Mouse (Mus musculus): ENCODE results near the gene Gm13040. TPM values are rescaled to one million over a fixed set of nuclear protein-coding genes. Genes with fewer than 3 reads are reported as not detected.
"Not testable (repeated sequence)": the region's sequence is repeated elsewhere in the genome, so short reads cannot be mapped to it uniquely, and the experiment has no call there.

Gene Gm13040
- total RNA-seq (2021) = not detected
- long read RNA-seq, experiment 1 = 0 reads
- long read RNA-seq, experiment 2 = 0 reads

DNA sequence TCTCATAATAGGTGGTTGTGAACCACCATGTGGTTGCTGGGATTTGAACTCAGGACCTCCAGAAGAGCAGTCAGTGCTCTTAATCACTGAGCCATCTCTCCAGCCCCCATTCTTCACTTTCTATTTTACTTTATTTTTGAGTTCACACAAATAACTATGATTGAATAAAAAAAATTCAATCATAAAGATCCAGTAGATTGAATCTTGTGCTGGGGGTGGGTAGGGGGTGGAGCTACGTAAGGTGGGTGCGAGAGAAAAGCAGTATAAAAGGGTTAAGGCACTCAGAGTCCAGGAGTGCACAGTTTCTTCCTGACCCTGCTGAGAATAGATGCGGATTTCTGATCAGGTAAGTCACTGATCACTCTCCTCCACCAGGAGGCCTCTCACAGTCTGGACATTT is at the start of gene Gm13040:
Gene Gm13040 (plus strand): TSS at position 301 of the 400 bp plus-strand sequence.
- H3K4me3 ChIP-seq; H3K27ac ChIP-seq; DNase-seq (ENCODE audit: extremely low spot score in 1 of 2, low spot score in 2 of 2); intact Hi-C loops (cut with DNase I): not testable (repeated sequence)

- H3K4me3 ChIP-seq = no peak within 1 kb of the TSS
- no peak for TF ChIP-seq CTCF (IDR thresholded peaks at IDR 0.05)
- no peak for DNase-seq (ENCODE audit: extremely low spot score in 1 of 2, low spot score in 2 of 2)
- H3K27ac ChIP-seq = no peak within 1 kb of the TSS
- intact Hi-C loops (cut with DNase I) = no loop called here
These were observed 24.7 kb upstream of the Gm13040 start, which contains the start of gene Gm13043 for GRCm38 (mm10) chr4:143511043-143511442. Gene Gm13043, plus strand, starts transcription at chr4:143511343.

DNA sequence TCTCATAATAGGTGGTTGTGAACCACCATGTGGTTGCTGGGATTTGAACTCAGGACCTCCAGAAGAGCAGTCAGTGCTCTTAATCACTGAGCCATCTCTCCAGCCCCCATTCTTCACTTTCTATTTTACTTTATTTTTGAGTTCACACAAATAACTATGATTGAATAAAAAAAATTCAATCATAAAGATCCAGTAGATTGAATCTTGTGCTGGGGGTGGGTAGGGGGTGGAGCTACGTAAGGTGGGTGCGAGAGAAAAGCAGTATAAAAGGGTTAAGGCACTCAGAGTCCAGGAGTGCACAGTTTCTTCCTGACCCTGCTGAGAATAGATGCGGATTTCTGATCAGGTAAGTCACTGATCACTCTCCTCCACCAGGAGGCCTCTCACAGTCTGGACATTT is 15.6 kb downstream of the Gm13040 start, which contains the start of the genes BC080695 and Gm13057:
Gene BC080695 (plus strand): TSS at position 301 of the 400 bp plus-strand sequence.
Gene Gm13057 (plus strand): TSS at position 310 of the 400 bp plus-strand sequence.
- DNase-seq (ENCODE audit: extremely low spot score in 1 of 2, low spot score in 2 of 2); H3K27ac ChIP-seq; intact Hi-C loops (cut with DNase I); H3K4me3 ChIP-seq: not testable (repeated sequence)

Other genes starting within 250 kb of the Gm13040 start
- gene Pdpn, start 236.4 kb upstream of the Gm13040 start, total RNA-seq (2021) = 10 to 100 TPM; 15.0 to 15.3 TPM
- gene Lrrc38, start 186.2 kb upstream of the Gm13040 start, total RNA-seq (2021) = 1 to 10 TPM; 2.3 TPM
- not detected for gene Pramel1, start 141.5 kb upstream of the Gm13040 start, total RNA-seq (2021)
- gene Pramef8, start 123.5 kb upstream of the Gm13040 start, total RNA-seq (2021) = 10 to 100 TPM; 12.5 to 12.8 TPM
- gene Oog4, start 85.6 kb upstream of the Gm13040 start, total RNA-seq (2021) = not detected
- not detected for gene Gm13043, start 24.6 kb upstream of the Gm13040 start, total RNA-seq (2021)
- not detected for gene BC080695, start 15.7 kb downstream of the Gm13040 start, total RNA-seq (2021)
- gene Gm13057, start 15.8 kb downstream of the Gm13040 start, total RNA-seq (2021) = not detected
- not detected for gene Gm13083, start 79.0 kb downstream of the Gm13040 start, total RNA-seq (2021)
- gene Gm13088, start 121.3 kb downstream of the Gm13040 start, total RNA-seq (2021) = not detected
- not detected for gene Gm13089, start 166.8 kb downstream of the Gm13040 start, total RNA-seq (2021)
- not detected for gene Gm13078, start 183.5 kb downstream of the Gm13040 start, total RNA-seq (2021)